Mouse (Mus musculus): ENCODE data around the gene Gm498.
A peak's percentile ranks its signal among the peaks of the same experiment; 100 is the strongest.

DNA sequence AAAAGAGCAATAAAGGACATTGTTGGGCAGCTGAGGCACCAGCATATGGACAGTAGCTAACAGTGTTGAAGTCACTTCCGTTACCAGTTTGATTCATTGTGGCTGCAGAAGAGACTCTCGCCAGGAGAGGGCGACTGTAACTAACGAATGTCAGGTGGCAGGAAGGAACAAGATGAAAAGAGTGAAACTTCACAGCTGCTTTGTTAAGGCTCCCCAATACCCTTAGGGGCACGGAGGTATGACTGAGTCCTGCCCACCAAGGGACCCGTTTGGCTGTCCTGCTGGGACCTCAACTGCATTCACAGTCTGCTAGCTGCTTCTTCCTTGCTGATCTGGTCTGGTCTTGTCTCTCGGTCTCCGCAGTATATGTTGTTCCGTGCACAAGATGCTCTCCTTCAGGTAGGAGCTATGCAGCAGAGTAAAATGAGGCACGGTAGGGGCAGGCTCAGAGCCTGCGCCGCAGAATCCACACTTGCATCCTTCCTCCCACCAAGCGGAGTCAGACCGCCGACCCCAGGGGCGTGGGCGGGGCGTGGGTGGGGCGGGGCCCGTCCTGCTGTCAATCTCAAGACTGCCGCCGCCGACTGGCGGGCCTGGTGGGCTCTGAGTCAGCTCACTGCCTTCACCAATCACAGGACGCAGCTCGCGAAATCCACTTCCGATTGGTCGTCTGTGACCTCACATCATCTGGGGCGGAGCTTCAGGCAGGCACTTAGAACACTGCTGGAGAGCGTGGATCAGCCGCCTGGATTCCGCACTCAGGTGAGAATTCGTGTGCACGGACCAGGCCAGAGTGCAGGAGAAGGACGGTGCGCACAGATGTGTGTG lies 36.9 kb upstream of the Gm498 start:
- TF ChIP-seq CTCF (IDR thresholded peaks at IDR 0.05; ENCODE audit: borderline replicate concordance, insufficient read depth, low read depth, low read length) (peak; percentile 79), POLR2A (IDR thresholded peaks at IDR 0.05; ENCODE audit: borderline replicate concordance, insufficient read depth, low read length) (peak; percentile 80)
